Mouse (Mus musculus) cerebellum, adult 18-20 months (tissue): ENCODE data around the gene Mgat4a.
A peak's percentile ranks its signal among the peaks of the same experiment; 100 is the strongest.

Source experiments
- DNase-seq, 2 experiments: peaks; one replicate each; pipeline ENCODE4 v3.0.0; 2021

Mgat4a gene

GRCm38 (mm10) chr1:37448361-37449095, 92.3 kb downstream of the Mgat4a start:
- peak; percentile 57 to 67 for DNase-seq

GRCm38 (mm10) chr1:37442848-37443835, 97.7 kb downstream of the Mgat4a start:
- DNase-seq, result no peak

GRCm38 (mm10) chr1:37436419-37436818, 104.4 kb downstream of the Mgat4a start:
- DNase-seq, result no peak

GRCm38 (mm10) chr1:37430297-37430840, 110.4 kb downstream of the Mgat4a start:
- DNase-seq, result no peak

- peak; percentile 96 to 97 for DNase-seq
Measured at GRCm38 (mm10) chr1:37429366-37430296, 111.2 kb downstream of the Mgat4a start, which contains the start of the genes Coa5 and Unc50. Gene Coa5, minus strand, starts transcription at chr1:37430103. Gene Unc50, plus strand, starts transcription at chr1:37430139.

- no peak for DNase-seq
Measured at GRCm38 (mm10) chr1:37428911-37429310, 111.9 kb downstream of the Mgat4a start.

GRCm38 (mm10) chr1:37427144-37427875, 113.5 kb downstream of the Mgat4a start:
- DNase-seq, result no peak

- peak in 1 of 2 experiments; percentile 42 for DNase-seq
Measured at GRCm38 (mm10) chr1:37419420-37419819, 121.4 kb downstream of the Mgat4a start.

- DNase-seq, result no peak
Measured at GRCm38 (mm10) chr1:37415394-37415793, 125.4 kb downstream of the Mgat4a start.

- no peak for DNase-seq
Measured at GRCm38 (mm10) chr1:37409647-37410046, 131.2 kb downstream of the Mgat4a start.

- no peak for DNase-seq
Measured at GRCm38 (mm10) chr1:37408678-37409077, 132.1 kb downstream of the Mgat4a start.

- no peak for DNase-seq
Measured at GRCm38 (mm10) chr1:37408059-37408458, 132.8 kb downstream of the Mgat4a start.

- no peak for DNase-seq
Measured at GRCm38 (mm10) chr1:37407228-37407627, 133.6 kb downstream of the Mgat4a start.

- no peak for DNase-seq
Measured at GRCm38 (mm10) chr1:37405137-37405536, 135.7 kb downstream of the Mgat4a start.

GRCm38 (mm10) chr1:37401687-37402086, 139.1 kb downstream of the Mgat4a start:
- DNase-seq, result peak; percentile 79 to 82

GRCm38 (mm10) chr1:37399734-37400133, 141.1 kb downstream of the Mgat4a start:
- DNase-seq, result no peak

GRCm38 (mm10) chr1:37398961-37399360, 141.9 kb downstream of the Mgat4a start:
- DNase-seq, result no peak

GRCm38 (mm10) chr1:37396481-37396880, 144.3 kb downstream of the Mgat4a start:
- no peak for DNase-seq

- no peak for DNase-seq
Measured at GRCm38 (mm10) chr1:37393174-37393573, 147.6 kb downstream of the Mgat4a start.
